Comparison of ENCODE assay signal across 15 mouse cellular contexts in the genomic region with DNA sequence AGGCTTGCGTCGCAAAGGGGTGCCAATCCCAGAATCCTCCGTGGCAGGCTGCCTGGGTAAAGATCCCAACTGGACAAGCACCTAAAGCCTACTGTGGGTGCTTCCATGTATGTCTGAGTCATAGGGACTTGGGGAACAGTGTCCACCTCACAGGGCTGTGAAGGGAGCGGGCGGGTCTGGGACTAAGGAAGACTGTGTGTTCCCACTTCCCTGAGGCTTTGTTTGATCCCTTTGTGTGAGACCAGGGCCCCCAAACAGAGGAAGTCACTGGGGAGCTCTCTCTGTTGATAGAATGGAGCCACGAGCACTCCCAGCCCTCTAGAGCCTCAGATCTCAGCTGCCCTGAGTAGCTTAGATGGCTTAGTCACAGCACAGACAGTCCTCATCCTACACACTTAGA. TPM values are rescaled to one million over a fixed set of nuclear protein-coding genes. Genes with fewer than 3 reads are reported as not detected.
DNase-seq lines count a peak whose midpoint lies in the region; ATAC-seq and TF ChIP-seq lines count a peak whose summit lies in the region.
"Had no signal": no experiment of that assay in that cellular context is flagged by ENCODE, and none has a peak within 500 bp of the region (broad histone marks: within the 10 kb centered on the region; RNA-seq: fewer than 3 reads in every experiment).

No protein-coding gene starts in this region.

- no peaks in the 10 kb centered on the region for H3K9me3 ChIP-seq in heart, embryonic 13.5 days
- no peaks in the 10 kb centered on the region for H3K9me3 ChIP-seq in lung, embryonic 14.5 days (ENCODE audit: low read depth, low read length)
- no peaks in the 10 kb centered on the region for H3K9me3 ChIP-seq in heart, postnatal 0 days (replicated peaks; ENCODE audit: control insufficient read depth, low read length)
- no peaks in the 10 kb centered on the region for H3K9me3 ChIP-seq in neural tube, embryonic 15.5 days (replicated peaks)
- H3K9me3 ChIP-seq: forebrain, embryonic 15.5 days had no signal

- WGBS in heart, embryonic 13.5 days: 73% methylated on average over 6 of the region's 6 CpGs
- WGBS in lung, embryonic 14.5 days: 81% methylated on average over 6 of the region's 6 CpGs
- 74% methylated on average over 6 of the region's 6 CpGs for WGBS in heart, postnatal 0 days
- WGBS in neural tube, embryonic 15.5 days: 80% methylated on average over 6 of the region's 6 CpGs

- no peak overlapping the region; the same call in 1 of the 2 replicates for H3K9ac ChIP-seq in heart, embryonic 13.5 days
- H3K9ac ChIP-seq in lung, embryonic 14.5 days: no peak overlapping the region
- H3K9ac ChIP-seq in heart, postnatal 0 days (replicated peaks; ENCODE audit: low read depth, low read length): no peak overlapping the region
- H3K9ac ChIP-seq in neural tube, embryonic 15.5 days (replicated peaks): no peak overlapping the region
- H3K9ac ChIP-seq: forebrain, embryonic 15.5 days; liver, postnatal 0 days had no signal

- DNase-seq in heart, adult 8-10 months (ENCODE audit: low spot score): no peak
- DNase-seq in lung, embryonic 14.5 days: no peak
- DNase-seq in lung, postnatal 14 days: no peak
- no peak for DNase-seq in heart, postnatal 0 days (ENCODE audit: low spot score)
- no peak for DNase-seq in urinary bladder, postnatal 14 days (ENCODE audit: low spot score)
- DNase-seq: adrenal gland, postnatal 10 days; cerebellum, adult 8-10 months; kidney, postnatal 25 days; liver, postnatal 0 days; right cerebral cortex, postnatal 25 days had no signal

- H3K27ac ChIP-seq in heart, embryonic 13.5 days (replicated peaks): no peak overlapping the region
- no peak overlapping the region for H3K27ac ChIP-seq in lung, embryonic 14.5 days (ENCODE audit: low read depth)
- H3K27ac ChIP-seq in heart, postnatal 0 days (ENCODE audit: low read depth): peak overlapping the region; percentile 6; the same call in 1 of the 2 replicates
- H3K27ac ChIP-seq in neural tube, embryonic 15.5 days (replicated peaks): no peak overlapping the region
- H3K27ac ChIP-seq: forebrain, embryonic 15.5 days had no signal

- TF ChIP-seq CTCF in lung, embryonic 14.5 days (IDR thresholded peaks at IDR 0.05; ENCODE audit: low read depth): no peak
- no peak for TF ChIP-seq CTCF in heart, postnatal 0 days (IDR thresholded peaks at IDR 0.05; ENCODE audit: low read depth)

- H3K4me3 ChIP-seq in heart, embryonic 13.5 days: 0 out of 2 replicates have a peak overlapping the region, but pooled peaks have one; percentile 84
- no peak overlapping the region for H3K4me3 ChIP-seq in lung, embryonic 14.5 days (ENCODE audit: low read depth, low read length)
- 0 out of 2 replicates have a peak overlapping the region, but pooled peaks have one; percentile 83 for H3K4me3 ChIP-seq in heart, postnatal 0 days (ENCODE audit: low read depth, low read length)
- H3K4me3 ChIP-seq in neural tube, embryonic 15.5 days (replicated peaks): no peak overlapping the region
- H3K4me3 ChIP-seq: forebrain, embryonic 15.5 days had no signal

- peaks cover 56% of the 10 kb centered on the region for H3K4me1 ChIP-seq in heart, embryonic 13.5 days
- peaks cover 10% of the 10 kb centered on the region for H3K4me1 ChIP-seq in lung, embryonic 14.5 days (ENCODE audit: insufficient read depth)
- H3K4me1 ChIP-seq in heart, postnatal 0 days (ENCODE audit: control insufficient read depth, insufficient read depth): peaks cover 59% of the 10 kb centered on the region
- H3K4me1 ChIP-seq in neural tube, embryonic 15.5 days: peaks cover 28% of the 10 kb centered on the region

- H3K36me3 ChIP-seq in heart, embryonic 13.5 days: peaks cover 33% of the 10 kb centered on the region
- peaks cover 22% of the 10 kb centered on the region; the same call in 1 of the 2 replicates for H3K36me3 ChIP-seq in lung, embryonic 14.5 days (ENCODE audit: insufficient read depth)
- peaks cover 25% of the 10 kb centered on the region for H3K36me3 ChIP-seq in heart, postnatal 0 days (replicated peaks; ENCODE audit: control insufficient read depth, insufficient read depth, low read length)
- no peaks in the 10 kb centered on the region for H3K36me3 ChIP-seq in neural tube, embryonic 15.5 days
- H3K36me3 ChIP-seq: forebrain, embryonic 15.5 days had no signal

- no peak for TF ChIP-seq EP300 in heart, postnatal 0 days (IDR thresholded peaks at IDR 0.05; ENCODE audit: low read depth)

- H3K4me2 ChIP-seq in heart, embryonic 13.5 days: peak overlapping the region; percentile 91
- H3K4me2 ChIP-seq in lung, embryonic 14.5 days: peak overlapping the region; percentile 94; the same call in 1 of the 2 replicates
- peak overlapping the region; percentile 75 for H3K4me2 ChIP-seq in heart, postnatal 0 days (ENCODE audit: low read depth, low read length)
- H3K4me2 ChIP-seq in neural tube, embryonic 15.5 days: peak overlapping the region; percentile 27; the same call in 1 of the 2 replicates
- H3K4me2 ChIP-seq: forebrain, embryonic 15.5 days; midbrain, embryonic 11.5 days had no signal

- H3K27me3 ChIP-seq in heart, embryonic 13.5 days (replicated peaks): no peaks in the 10 kb centered on the region
- H3K27me3 ChIP-seq in lung, embryonic 14.5 days (ENCODE audit: insufficient read depth, low read length): no peaks in the 10 kb centered on the region
- H3K27me3 ChIP-seq in heart, postnatal 0 days (ENCODE audit: control insufficient read depth, insufficient read depth, low read length): no peaks in the 10 kb centered on the region
- peaks cover 47% of the 10 kb centered on the region for H3K27me3 ChIP-seq in neural tube, embryonic 15.5 days (replicated peaks)

- no peak for ATAC-seq in heart, embryonic 13.5 days (ENCODE audit: extremely low read depth, insufficient number of reproducible peaks, low FRiP score, low TSS enrichment)
- ATAC-seq in lung, embryonic 14.5 days (ENCODE audit: insufficient read depth): no peak
- no peak for ATAC-seq in heart, postnatal 0 days (ENCODE audit: insufficient read depth, low read depth)
- no peak for ATAC-seq in neural tube, embryonic 15.5 days (ENCODE audit: low FRiP score)
- ATAC-seq: forebrain, embryonic 15.5 days; inflammation-experienced regulatory T-cells, adult 6 months; liver, postnatal 0 days had no signal

RNA-seq across cellular contexts. Expression of a gene that starts 3.5 kb away (rescaled TPM):
- polyA plus RNA-seq in heart, embryonic 13.5 days (2015; fragmentation: Nextera tagmentation; extraction: Ambion mirVana): 164 TPM in 2 replicates
- total RNA-seq in heart, adult 8-10 months (2022): 100 to 1,000 TPM; 136 to 221 (median 183) TPM
- 372 and 389 TPM in 2 replicates for polyA plus RNA-seq in lung, embryonic 14.5 days (2014; fragmentation: Nextera tagmentation; extraction: Ambion mirVana)
- 921 and 1,061 TPM in 2 replicates for total RNA-seq in heart, postnatal 0 days (2014; rRNA removed; ENCODE audit: low replicate concordance)
- 163 and 191 TPM in 2 replicates for polyA plus RNA-seq in heart, postnatal 0 days (2015; fragmentation: Nextera tagmentation; extraction: Ambion mirVana)
- 79.3 and 96.2 TPM in 2 replicates for polyA plus RNA-seq in neural tube, embryonic 15.5 days (2015; fragmentation: Nextera tagmentation; extraction: Ambion mirVana)

RNA-seq across cellular contexts. Expression of a gene that starts 3.5 kb away (rescaled TPM):
- 66.9 and 71.5 TPM in 2 replicates for polyA plus RNA-seq in heart, embryonic 13.5 days (2015; fragmentation: Nextera tagmentation; extraction: Ambion mirVana)
- 100 to 1,000 TPM in 3 of 4 experiments, 10 to 100 TPM in 1; 93.1 to 141 (median 113) TPM for total RNA-seq in heart, adult 8-10 months (2022)
- polyA plus RNA-seq in lung, embryonic 14.5 days (2014; fragmentation: Nextera tagmentation; extraction: Ambion mirVana): 103 and 111 TPM in 2 replicates
- 315 and 329 TPM in 2 replicates for total RNA-seq in heart, postnatal 0 days (2014; rRNA removed; ENCODE audit: low replicate concordance)
- 87.7 and 98.5 TPM in 2 replicates for polyA plus RNA-seq in heart, postnatal 0 days (2015; fragmentation: Nextera tagmentation; extraction: Ambion mirVana)
- polyA plus RNA-seq in neural tube, embryonic 15.5 days (2015; fragmentation: Nextera tagmentation; extraction: Ambion mirVana): 35.4 and 43.7 TPM in 2 replicates
- polyA plus RNA-seq: inflammation-experienced regulatory T-cells, adult 6 months had no signal

Comparison
In these comparisons a context has a peak if more than half of its experiments do, and no peak if none do; other contexts are left out.
1. H3K4me2 ChIP-seq: peak in every context shown above with its lines; median percentile 94 in lung, embryonic 14.5 days; 91 in heart, embryonic 13.5 days; 75 in heart, postnatal 0 days; 27 in neural tube, embryonic 15.5 days.
2. H3K4me3 ChIP-seq: peak in heart, embryonic 13.5 days (single experiment) and heart, postnatal 0 days (single experiment); none in lung, embryonic 14.5 days (single experiment) and neural tube, embryonic 15.5 days (single experiment).